Mouse (Mus musculus) embryo, embryonic 11.5 days (tissue): ENCODE data around the gene Oit3.

Source experiments
- DNase-seq: peaks from one replicate; pipeline ENCODE4 v3.0.0-alpha.2; 2012; ENCODE audit warnings: low read depth, low spot score

The Oit3 gene

DNA sequence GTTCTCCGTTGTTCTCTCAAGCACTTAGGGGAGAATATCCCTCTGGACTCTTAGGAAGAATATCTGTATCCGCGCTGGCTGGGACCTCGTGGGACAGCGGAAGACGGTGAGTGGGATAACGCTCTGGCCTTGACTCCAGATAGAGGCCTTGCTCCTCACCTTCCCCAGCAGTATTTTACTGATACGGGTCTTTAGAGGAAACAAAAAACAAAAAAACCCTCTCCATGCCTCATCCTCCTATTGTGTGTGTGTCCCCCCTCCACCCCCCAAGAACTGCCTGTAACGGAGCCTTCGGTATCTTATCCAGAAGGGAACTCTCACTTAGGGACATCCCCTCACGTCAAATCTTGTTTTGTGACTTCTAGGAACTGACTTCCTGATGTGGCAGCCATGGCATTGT lies at the start of gene Oit3:
Gene Oit3 (minus strand): TSS at position 44 of the 400 bp plus-strand sequence.
- no peak for DNase-seq

DNA sequence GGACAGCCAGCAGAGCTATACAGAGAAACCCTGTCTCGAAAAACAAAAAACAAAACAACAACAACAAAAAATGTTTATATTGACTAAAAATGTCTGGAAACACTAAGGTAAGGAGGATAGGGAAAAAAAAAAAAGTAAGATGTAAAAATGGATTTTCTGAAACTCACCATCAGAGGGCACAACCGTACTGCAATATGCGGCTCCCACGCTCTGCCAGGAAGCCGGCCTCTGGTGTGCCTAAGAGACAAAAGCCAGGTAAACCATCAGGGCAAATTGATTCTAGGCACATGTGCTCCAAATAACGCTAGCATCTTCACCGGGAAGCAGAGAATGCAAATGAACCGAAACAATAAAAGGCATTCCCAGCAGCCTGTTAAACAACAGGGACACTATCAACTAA lies 49.3 kb upstream of the Oit3 start:
- DNase-seq, result no peak

DNA sequence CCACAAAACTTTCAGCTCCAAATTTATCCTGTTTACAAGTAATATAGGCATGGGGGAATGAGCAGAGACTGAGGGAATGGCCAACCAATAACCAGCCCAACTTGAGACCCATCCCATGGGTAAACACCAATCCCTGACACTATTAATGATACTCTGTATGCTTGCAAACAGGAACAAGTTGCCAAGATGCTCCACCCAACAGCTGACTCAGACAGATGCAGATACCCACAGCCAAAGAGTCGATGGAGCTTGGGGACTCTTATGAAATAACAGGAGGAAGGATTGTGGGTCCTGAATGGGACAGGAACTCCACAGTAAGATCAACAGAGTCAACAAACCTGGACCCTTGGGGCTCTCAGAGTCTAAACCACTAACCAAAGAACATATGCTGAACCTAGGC lies 47.8 kb upstream of the Oit3 start:
- no peak for DNase-seq

DNA sequence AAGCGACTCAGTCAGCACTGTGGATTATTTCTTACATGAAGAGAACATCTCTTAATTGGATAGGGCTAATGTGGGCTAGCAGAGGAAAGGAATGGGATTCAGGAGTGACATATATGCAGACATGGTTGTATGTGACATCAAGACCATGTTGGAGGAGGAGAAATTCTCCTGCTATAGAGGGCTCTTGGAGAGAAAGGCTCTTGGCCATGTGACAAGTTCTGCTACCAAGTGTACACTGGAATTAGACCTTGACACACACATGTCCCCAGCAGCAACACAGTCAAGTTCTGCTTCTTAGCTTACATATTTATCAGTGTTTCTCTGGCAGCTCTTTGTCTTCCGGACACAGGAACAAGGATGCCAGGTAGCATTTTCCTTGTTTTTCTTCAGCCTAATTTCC lies 45.8 kb upstream of the Oit3 start:
- no peak for DNase-seq

DNA sequence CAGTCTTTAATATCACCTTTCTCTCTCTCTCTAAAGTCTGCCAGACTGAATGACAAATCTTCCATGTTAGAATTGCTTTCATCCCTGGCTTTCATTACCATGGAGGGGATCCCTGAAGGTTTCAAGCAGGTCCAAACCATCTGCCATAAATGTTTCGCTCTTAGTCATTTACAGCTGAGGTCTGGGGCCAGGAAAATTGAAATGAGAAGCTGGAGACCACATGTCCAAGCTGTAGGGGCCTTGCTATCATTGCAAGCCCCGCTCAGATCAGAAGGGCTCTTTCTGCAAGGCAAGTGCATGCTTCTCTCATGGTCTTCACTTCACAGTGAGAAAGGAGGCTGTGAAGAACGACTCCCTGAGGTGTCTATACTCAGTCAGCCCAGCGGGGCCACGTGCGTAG lies 42.7 kb upstream of the Oit3 start:
- no peak for DNase-seq

DNA sequence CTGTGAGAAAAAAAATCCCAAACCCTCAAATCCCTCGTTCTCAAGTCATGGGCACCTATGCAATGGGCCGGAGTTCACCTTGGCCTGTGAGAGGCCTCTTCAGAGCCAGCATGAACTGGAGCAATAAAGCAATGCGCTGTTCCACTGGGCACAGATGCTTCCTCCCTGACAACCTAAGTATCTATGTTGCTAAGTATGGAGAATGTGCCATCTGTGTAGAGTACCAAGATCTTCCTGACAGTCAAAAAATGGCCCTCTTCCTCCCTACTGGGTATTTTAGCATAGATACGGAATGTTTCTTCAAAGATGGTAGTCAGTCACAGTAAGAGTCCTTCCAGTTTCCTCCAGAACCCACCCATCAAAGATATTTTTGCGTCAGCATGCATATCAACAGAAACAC lies 39.8 kb upstream of the Oit3 start:
- no peak for DNase-seq

DNA sequence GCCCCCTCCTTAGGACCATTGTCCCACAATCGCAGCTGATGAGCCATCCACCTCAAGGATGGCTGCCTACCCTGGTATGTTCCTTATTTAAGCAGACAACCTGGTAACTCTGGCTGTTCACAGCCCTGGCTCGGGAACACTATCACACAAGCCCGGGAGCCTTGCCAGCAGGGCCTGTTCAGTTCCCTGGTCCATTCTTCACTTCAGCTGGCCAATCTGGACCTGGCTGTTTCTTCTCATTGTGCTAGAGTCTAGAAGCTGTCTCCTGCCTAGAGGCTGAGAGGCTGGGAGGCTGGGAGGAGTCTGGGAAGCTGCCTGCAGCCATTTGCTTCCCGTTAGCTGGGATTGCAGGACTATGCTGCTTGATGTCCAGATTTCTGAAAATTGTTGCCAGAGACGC lies 28.9 kb upstream of the Oit3 start:
- no peak for DNase-seq

DNA sequence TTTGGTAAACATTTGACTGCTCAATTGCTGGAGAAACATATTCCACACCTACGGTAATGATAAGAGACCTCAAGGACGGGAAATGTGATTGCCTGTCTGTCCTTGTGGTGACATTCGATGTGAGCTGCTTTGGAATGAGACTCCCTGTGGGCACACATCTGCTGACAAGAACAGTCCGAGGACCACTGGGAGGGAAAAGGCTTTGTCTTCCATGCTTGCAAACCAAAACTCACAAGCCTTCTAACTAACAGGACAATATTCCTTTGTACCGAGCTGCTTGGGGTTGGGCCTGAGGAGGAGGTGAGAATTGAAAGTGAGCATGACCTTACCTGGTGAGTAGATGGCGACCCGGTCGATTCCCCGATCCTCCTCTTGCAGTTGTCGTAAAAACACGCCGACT lies 25.7 kb upstream of the Oit3 start:
- DNase-seq, result no peak

DNA sequence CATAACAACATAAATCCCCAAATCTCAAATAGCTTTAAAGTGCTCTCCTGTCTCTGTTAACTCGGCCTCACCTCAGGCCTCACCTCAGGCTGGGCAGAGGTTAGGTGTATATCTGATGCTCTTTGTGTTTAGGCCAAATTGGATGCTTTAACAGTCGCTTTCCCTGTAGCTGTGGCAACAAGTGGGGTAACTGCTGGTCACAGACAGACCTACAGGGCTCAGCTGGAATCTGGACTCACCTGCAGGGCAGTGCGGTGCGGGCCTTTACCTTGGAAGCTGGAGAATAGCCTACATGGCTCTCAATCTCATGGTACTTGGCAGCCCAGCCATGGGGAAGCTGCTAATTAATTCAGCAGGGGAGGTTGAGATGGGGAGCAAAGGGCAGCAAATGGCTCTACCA lies 25.0 kb upstream of the Oit3 start:
- no peak for DNase-seq

DNA sequence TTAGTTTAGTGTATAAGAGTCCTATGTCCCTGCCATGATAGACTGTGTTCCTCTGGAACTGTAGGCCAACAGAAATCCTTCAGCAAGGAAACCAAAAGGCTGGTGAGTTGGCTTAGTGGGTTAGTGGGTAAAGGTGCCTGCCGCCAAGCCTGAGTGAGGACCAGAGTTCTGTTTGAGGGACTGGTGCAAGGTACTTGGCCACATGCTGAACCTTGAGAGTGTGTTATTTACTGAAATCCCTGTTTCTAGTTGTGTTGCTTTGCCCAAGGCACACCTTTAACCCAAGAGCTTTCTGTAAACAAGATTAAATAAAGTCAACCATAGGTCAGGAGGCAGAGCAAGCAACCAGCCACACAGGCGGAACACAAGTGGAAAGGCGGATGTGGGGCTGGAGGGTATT lies 24.0 kb upstream of the Oit3 start:
- DNase-seq, result no peak

DNA sequence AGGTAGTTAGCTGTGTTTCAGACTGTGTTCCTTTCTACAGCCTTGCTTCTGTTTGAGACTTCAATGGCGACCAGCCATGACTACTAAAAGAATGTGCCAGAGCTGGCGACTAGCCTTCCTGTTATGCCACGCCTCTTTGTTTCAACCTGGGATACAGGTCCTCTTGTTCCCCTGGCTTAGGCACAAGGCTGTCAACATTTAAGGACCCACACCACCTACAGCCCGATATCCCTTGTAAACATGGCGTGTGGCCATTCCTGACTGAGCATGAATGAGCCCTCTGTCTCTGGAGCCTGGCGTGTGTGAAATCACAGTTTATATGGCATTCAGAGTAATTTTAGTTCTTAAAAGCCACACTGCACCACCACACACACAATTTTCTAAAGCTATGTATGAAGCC lies 20.7 kb upstream of the Oit3 start:
- no peak for DNase-seq

DNA sequence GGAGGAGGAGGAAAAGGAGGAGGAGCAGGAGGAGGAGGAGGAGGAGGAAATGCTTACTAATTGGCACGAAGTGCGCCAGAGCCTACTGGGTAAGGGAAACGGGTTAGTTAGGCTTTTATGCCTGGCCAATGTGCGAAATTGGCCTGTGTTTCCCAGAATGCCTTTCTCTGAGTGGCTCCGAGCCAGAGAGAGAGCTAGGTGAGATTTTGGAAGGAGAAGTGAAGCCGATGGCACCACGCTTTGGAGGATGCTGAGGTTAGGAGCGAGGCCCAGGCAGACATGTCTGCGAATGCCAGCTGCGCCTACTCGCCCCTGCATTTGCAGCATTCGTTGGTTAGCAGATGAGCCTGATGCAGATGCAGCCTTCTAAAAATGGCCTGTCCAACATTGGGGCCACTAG lies 18.2 kb upstream of the Oit3 start:
- DNase-seq, result no peak

DNA sequence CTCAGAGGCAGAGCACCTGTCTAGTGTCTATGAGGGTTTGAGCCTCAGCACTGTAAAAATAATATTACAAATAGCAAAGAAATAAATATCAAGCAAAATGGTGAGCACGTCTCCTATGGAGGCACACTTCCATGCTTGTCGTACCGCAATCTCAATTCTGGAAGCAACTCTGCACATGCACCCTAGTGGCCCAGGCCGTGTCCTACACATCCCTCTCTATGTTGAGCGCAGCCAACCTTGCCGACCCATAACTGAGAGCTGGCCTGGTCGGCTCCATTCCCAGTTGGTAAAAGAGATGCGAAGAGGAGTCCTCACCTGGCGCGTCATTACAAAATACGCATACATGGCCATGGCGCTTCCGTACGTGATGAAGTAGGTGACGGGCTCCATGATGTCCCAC lies 13.1 kb upstream of the Oit3 start:
- DNase-seq, result no peak

DNA sequence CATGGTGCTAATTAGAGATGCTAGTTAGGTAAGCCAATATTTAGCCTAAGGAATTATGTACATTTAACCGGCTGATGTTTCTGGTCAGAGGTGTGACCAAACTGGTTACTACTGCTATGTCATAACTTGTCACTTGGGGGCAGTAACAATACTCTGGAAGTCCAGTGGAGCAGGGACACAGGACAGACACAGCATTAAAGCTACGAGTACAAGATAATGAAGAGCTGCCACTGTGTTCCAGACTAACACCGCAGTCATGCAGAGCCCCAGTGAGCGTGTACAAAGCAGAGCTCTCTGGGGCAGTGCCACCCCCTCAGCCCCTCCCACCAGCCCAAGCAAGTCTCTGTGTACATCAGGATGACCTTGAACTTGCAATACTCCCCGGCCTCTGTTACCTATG lies 10.3 kb upstream of the Oit3 start:
- peak; percentile 17 for DNase-seq

DNA sequence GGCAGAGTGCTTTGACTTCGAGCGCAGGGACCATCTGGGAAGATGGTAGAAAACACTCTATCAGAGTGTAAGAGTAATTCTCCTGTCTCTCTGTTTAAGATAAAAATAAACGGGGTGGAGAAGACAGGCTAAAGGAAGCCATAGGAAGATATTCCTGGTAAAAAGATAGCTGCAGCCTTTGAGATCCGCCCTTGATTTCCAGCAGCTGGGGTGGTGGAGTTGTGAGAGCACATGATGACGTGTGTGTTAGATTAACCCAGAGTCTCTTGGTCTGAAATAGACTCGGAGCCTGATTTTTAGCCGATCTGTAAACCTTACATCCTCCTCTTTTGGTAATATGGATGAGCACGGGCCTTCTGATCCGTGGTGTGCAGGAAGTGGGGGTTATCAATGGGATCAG lies 6.0 kb upstream of the Oit3 start:
- no peak for DNase-seq

DNA sequence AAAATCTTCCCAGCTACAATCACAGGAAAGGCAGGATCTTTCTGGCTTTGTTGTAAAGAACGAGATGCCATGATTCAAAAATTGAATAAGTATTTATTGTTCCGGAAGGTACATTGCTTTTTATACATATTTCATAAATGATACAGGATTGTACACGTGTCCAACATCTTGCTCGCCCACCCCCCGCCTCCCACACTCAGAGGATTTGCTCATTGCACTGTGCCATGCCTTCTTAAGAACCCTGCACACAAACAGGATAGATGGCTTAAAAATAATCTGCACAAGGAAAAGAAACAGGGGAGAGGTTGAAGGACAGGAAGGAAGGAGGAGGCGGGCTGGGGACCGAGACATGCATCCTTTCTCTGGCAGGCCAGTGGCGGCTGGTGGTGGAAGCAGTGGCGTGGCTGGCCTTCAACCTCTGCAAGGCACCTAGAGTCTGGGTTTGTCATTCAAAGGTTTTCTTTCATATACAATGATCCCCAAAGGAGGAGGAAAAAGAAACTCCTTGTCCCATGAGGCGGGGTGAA lies 5.4 kb upstream of the Oit3 start:
- no peak for DNase-seq

DNA sequence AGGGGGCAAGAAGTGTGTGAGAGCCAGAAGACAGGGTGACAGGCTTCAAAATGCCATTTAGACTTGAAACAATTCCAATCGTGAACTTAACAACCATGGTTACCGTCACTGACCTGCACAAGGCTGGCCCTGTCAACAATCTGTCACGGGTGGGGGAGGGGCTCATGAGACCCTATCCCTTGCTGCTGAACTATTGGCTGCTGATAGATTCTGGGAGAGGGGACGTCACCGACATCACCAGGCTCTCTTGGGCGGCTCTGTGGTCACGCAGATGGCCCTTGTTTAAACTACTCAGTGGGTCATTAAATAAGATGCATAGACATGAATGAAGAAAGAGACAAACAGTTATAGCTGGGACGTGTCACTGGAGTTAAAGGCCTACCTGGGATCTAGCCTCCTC lies 3.1 kb upstream of the Oit3 start:
- DNase-seq, result no peak

DNA sequence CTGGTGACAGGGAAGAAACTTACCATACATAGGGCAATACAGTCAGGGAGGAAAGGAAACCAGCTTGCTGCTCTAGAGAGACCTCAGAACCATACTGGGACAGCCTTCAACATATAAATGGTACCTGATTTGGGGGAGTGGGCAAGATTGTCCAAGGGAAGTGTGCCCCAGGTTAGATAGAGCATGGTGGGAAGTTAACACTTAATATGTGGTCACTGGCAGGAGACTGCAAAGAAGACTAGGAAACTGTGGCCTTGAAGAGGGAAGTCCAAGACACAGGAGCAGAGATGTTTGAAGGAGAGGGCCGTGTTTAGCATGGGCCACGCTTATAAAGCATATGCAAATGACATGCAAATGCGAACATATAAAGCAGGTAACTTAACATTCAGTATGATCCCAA lies 2.5 kb upstream of the Oit3 start:
- no peak for DNase-seq

DNA sequence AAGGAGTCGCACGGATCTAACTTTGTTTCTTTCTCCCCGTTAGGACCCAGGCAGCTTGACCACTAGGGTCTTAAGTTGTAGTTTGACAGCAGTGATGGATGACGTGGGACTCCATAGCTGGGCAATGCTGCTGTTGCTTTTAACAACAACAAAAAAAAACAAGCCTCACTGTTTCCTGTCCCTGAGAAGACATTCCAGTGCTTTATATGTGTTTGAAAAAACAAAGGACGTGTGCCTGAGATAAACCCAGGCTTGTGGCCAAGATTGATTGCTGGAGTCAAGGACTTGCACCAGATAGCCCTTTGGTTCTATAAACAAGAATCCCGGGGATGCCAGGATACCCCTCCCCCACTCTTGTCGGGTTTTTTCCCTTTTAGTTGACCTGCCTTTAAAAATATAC lies 1.6 kb upstream of the Oit3 start:
- peak; percentile 4 for DNase-seq

DNA sequence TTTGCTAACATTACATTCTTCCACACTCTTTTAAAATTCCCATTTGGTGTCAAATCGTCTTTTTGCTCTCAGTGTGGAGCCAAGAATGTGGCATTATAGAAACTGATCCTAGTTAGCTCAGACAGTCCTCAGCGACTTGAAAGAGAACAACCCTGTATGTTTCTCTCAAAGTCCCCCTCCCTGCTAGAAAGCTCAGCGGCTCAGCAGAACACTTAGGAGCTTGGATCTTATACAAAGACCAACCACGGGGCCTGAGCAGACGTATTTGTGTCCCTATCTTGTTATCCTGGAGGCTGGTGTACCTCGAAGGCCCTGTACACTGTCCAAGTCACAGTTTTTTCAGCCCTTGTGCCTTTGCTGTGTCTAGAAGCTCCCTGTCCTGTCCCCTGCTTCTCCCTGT lies 1.4 kb downstream of the Oit3 start:
- no peak for DNase-seq

DNA sequence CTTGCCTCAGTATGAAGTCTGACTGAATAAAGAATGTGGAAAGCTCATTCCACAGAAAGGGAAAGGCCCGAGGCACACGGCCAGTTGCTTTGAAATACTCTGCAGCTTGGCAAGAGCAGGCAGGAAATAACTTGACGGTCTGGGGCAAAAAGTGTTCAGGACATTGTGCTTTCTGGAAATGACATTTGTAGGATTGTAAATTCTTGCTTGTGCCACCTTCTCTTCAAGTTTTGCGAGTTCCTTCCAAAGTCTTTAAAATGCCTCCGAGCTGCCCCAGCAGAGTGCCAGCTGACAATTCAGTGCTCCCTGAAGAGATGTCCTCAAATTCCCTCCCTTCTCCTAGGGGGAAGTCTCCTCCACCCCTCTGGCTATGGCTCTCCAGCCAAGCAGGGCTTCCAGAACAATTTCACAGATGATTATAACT lies 2.1 kb downstream of the Oit3 start:
- DNase-seq, result no peak

DNA sequence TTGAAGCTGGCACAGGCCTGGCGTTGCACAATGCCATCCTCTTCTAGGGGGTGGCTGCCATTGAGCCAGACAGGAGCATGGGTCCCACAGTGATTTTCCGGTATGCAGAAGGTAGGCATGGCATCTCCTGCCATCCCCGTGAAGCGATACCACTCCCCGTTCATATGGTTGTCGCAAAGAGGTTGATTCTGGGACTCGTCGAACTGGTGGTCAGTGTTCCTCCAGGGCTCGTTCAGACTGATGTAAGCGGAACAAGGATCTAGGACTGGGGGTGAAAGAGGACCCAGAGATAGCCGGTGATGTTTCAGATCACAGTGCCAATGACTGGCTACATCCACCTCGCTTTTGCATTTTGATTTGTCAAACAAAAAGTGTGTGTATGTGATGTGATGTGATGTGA lies 2.9 kb downstream of the Oit3 start:
- DNase-seq, result no peak

DNA sequence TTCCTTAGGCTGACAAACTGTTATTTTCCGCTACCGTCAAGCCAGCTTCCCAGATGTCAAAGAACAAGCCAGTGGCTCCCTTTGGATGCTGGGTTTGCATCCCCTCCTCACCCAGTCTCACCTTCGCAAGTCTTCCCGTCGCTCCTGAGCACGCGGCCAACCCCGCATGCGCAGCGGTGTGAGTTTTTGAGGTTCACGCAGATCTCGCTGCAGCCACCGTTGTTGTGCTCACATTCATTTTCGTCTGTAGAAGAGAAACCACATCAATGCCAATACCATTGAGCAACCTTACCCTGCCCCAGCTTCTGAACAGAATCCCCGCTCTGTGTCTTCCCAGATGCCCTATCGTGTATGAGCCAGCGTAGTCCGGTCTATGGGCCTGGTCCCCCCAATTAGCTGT lies 5.8 kb downstream of the Oit3 start:
- no peak for DNase-seq

DNA sequence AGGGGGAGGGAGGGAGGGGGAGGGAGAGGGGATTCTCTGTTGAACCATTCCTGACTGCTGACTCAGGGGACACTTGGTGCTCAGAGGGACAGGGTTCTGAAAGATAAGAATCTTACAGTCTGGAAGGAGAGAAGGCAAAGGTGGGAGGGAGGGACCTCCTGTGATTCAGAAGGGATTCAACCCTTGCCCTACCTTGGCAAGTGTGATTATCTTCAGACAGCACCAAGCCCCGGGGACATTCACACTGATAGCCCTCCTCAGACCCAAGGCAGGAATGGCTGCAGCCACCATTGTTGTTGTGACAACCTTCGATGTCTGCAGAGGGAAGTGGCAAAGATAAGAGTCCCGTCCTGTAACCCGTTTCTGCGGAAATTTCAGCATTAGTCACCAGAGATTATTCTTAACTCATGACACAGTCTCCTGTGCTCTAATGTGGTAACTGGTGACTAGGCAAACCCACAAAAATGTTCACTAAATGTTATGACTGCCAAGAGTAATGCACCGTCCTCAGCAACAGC lies 10.8 kb downstream of the Oit3 start:
- DNase-seq, result no peak
